Mouse (Mus musculus): ENCODE data around the gene Ccdc9b. TPM values are rescaled to one million over a fixed set of nuclear protein-coding genes. Genes with fewer than 3 reads are reported as not detected.

Ccdc9b gene
- polyA plus RNA-seq, 1 experiment: 0.51 TPM

- Histone ChIP-seq H3K4me3 (ENCODE audit: low read depth, low read length) (no peak overlapping the region), H3K36me3 (ENCODE audit: control insufficient read depth, insufficient read depth, low read length, poor library complexity, severe bottlenecking) (no peaks in the 10 kb centered on the region), H3K27ac (ENCODE audit: insufficient read depth, low read length) (no peak overlapping the region), H3K9ac (ENCODE audit: low read depth, poor library complexity, severe bottlenecking) (no peak overlapping the region), H3K27me3 (ENCODE audit: control insufficient read depth, insufficient read depth, low read length, poor library complexity, severe bottlenecking) (no peaks in the 10 kb centered on the region), H3K9me3 (replicated peaks; ENCODE audit: control insufficient read depth, insufficient read depth, low read length, poor library complexity, severe bottlenecking) (no peaks in the 10 kb centered on the region), H3K4me1 (ENCODE audit: control insufficient read depth, insufficient read depth, low read length) (no peaks in the 10 kb centered on the region)
- no peak for TF ChIP-seq POLR2A (IDR thresholded peaks at IDR 0.05; ENCODE audit: insufficient read depth, low read length)
- no peak for TF ChIP-seq CTCF (IDR thresholded peaks at IDR 0.05; ENCODE audit: low read depth, low read length)
- no peak for TF ChIP-seq EP300 (IDR thresholded peaks at IDR 0.05; ENCODE audit: insufficient read depth, low read depth, low read length)
Observed at GRCm38 (mm10) chr2:118725511-118725910, 37.0 kb downstream of the Ccdc9b start.

GRCm38 (mm10) chr2:118723693-118724486, 38.6 kb downstream of the Ccdc9b start:
- Histone ChIP-seq H3K27me3 (ENCODE audit: control insufficient read depth, insufficient read depth, low read length, poor library complexity, severe bottlenecking) (no peaks in the 10 kb centered on the region), H3K4me1 (ENCODE audit: control insufficient read depth, insufficient read depth, low read length) (no peaks in the 10 kb centered on the region), H3K36me3 (ENCODE audit: control insufficient read depth, insufficient read depth, low read length, poor library complexity, severe bottlenecking) (no peaks in the 10 kb centered on the region), H3K27ac (ENCODE audit: insufficient read depth, low read length) (no peak overlapping the region), H3K4me3 (ENCODE audit: low read depth, low read length) (no peak overlapping the region), H3K9me3 (replicated peaks; ENCODE audit: control insufficient read depth, insufficient read depth, low read length, poor library complexity, severe bottlenecking) (no peaks in the 10 kb centered on the region), H3K9ac (ENCODE audit: low read depth, poor library complexity, severe bottlenecking) (no peak overlapping the region)
- no peak for TF ChIP-seq EP300 (IDR thresholded peaks at IDR 0.05; ENCODE audit: insufficient read depth, low read depth, low read length)
- no peak for TF ChIP-seq POLR2A (IDR thresholded peaks at IDR 0.05; ENCODE audit: insufficient read depth, low read length)
- no peak for TF ChIP-seq CTCF (IDR thresholded peaks at IDR 0.05; ENCODE audit: low read depth, low read length)

GRCm38 (mm10) chr2:118716677-118717076, 45.8 kb downstream of the Ccdc9b start:
- H3K36me3 ChIP-seq (ENCODE audit: control insufficient read depth, insufficient read depth, low read length, poor library complexity, severe bottlenecking): no peaks in the 10 kb centered on the region
- H3K4me3 ChIP-seq (ENCODE audit: low read depth, low read length): no peak overlapping the region
- no peak overlapping the region for H3K27ac ChIP-seq (ENCODE audit: insufficient read depth, low read length)
- H3K9me3 ChIP-seq (replicated peaks; ENCODE audit: control insufficient read depth, insufficient read depth, low read length, poor library complexity, severe bottlenecking): no peaks in the 10 kb centered on the region
- H3K27me3 ChIP-seq (ENCODE audit: control insufficient read depth, insufficient read depth, low read length, poor library complexity, severe bottlenecking): peaks cover 3% of the 10 kb centered on the region; the same call in 1 of the 2 replicates
- H3K9ac ChIP-seq (ENCODE audit: low read depth, poor library complexity, severe bottlenecking): no peak overlapping the region
- TF ChIP-seq EP300 (IDR thresholded peaks at IDR 0.05; ENCODE audit: insufficient read depth, low read depth, low read length) (no peak), CTCF (IDR thresholded peaks at IDR 0.05; ENCODE audit: low read depth, low read length) (no peak), POLR2A (IDR thresholded peaks at IDR 0.05; ENCODE audit: insufficient read depth, low read length) (no peak)
- H3K4me1 ChIP-seq (ENCODE audit: control insufficient read depth, insufficient read depth, low read length): no peaks in the 10 kb centered on the region

GRCm38 (mm10) chr2:118714230-118714629, 48.2 kb downstream of the Ccdc9b start:
- TF ChIP-seq POLR2A (IDR thresholded peaks at IDR 0.05; ENCODE audit: insufficient read depth, low read length) (no peak), EP300 (IDR thresholded peaks at IDR 0.05; ENCODE audit: insufficient read depth, low read depth, low read length) (no peak), CTCF (IDR thresholded peaks at IDR 0.05; ENCODE audit: low read depth, low read length) (no peak)
- H3K9ac ChIP-seq (ENCODE audit: low read depth, poor library complexity, severe bottlenecking): no peak overlapping the region
- H3K4me1 ChIP-seq (ENCODE audit: control insufficient read depth, insufficient read depth, low read length): no peaks in the 10 kb centered on the region
- peaks cover 8% of the 10 kb centered on the region for H3K27me3 ChIP-seq (ENCODE audit: control insufficient read depth, insufficient read depth, low read length, poor library complexity, severe bottlenecking)
- no peaks in the 10 kb centered on the region for H3K36me3 ChIP-seq (ENCODE audit: control insufficient read depth, insufficient read depth, low read length, poor library complexity, severe bottlenecking)
- no peak overlapping the region for H3K27ac ChIP-seq (ENCODE audit: insufficient read depth, low read length)
- no peak overlapping the region for H3K4me3 ChIP-seq (ENCODE audit: low read depth, low read length)
- H3K9me3 ChIP-seq (replicated peaks; ENCODE audit: control insufficient read depth, insufficient read depth, low read length, poor library complexity, severe bottlenecking): no peaks in the 10 kb centered on the region

- Histone ChIP-seq H3K4me1 (ENCODE audit: control insufficient read depth, insufficient read depth, low read length) (no peaks in the 10 kb centered on the region), H3K27ac (ENCODE audit: insufficient read depth, low read length) (no peak overlapping the region), H3K9me3 (replicated peaks; ENCODE audit: control insufficient read depth, insufficient read depth, low read length, poor library complexity, severe bottlenecking) (no peaks in the 10 kb centered on the region), H3K36me3 (ENCODE audit: control insufficient read depth, insufficient read depth, low read length, poor library complexity, severe bottlenecking) (no peaks in the 10 kb centered on the region), H3K27me3 (ENCODE audit: control insufficient read depth, insufficient read depth, low read length, poor library complexity, severe bottlenecking) (peaks cover 8% of the 10 kb centered on the region), H3K9ac (ENCODE audit: low read depth, poor library complexity, severe bottlenecking) (no peak overlapping the region), H3K4me3 (ENCODE audit: low read depth, low read length) (no peak overlapping the region)
- no peak for TF ChIP-seq EP300 (IDR thresholded peaks at IDR 0.05; ENCODE audit: insufficient read depth, low read depth, low read length)
Observed at GRCm38 (mm10) chr2:118713631-118714030, 48.8 kb downstream of the Ccdc9b start.

GRCm38 (mm10) chr2:118711038-118711494, 51.4 kb downstream of the Ccdc9b start:
- Histone ChIP-seq H3K27me3 (ENCODE audit: control insufficient read depth, insufficient read depth, low read length, poor library complexity, severe bottlenecking) (peaks cover 8% of the 10 kb centered on the region), H3K9ac (ENCODE audit: low read depth, poor library complexity, severe bottlenecking) (no peak overlapping the region), H3K36me3 (ENCODE audit: control insufficient read depth, insufficient read depth, low read length, poor library complexity, severe bottlenecking) (no peaks in the 10 kb centered on the region), H3K9me3 (replicated peaks; ENCODE audit: control insufficient read depth, insufficient read depth, low read length, poor library complexity, severe bottlenecking) (no peaks in the 10 kb centered on the region), H3K4me3 (ENCODE audit: low read depth, low read length) (peak overlapping the region; percentile 13; the same call in 1 of the 2 replicates), H3K27ac (ENCODE audit: insufficient read depth, low read length) (no peak overlapping the region), H3K4me1 (ENCODE audit: control insufficient read depth, insufficient read depth, low read length) (no peaks in the 10 kb centered on the region)
- TF ChIP-seq POLR2A (IDR thresholded peaks at IDR 0.05; ENCODE audit: insufficient read depth, low read length) (no peak), CTCF (IDR thresholded peaks at IDR 0.05; ENCODE audit: low read depth, low read length) (no peak), EP300 (IDR thresholded peaks at IDR 0.05; ENCODE audit: insufficient read depth, low read depth, low read length) (no peak)

Data from ES-Bruce4 (cell line).